Mouse (Mus musculus) kidney, adult 2 months (tissue): ENCODE results near the gene Txndc17.

Experiments
- CTCF ChIP-seq: fragments of 200-500 bp; conservative IDR thresholded peaks from 2 replicates; pipeline ENCODE4 v1.5.1; 2011; ENCODE audit warnings: low read depth, mild to moderate bottlenecking, control low read depth, low read length, moderate library complexity, mixed read lengths; ENCODE audit not compliant: insufficient read depth, insufficient read length
- POLR2A ChIP-seq: fragments of 200-500 bp; IDR thresholded peaks from one replicate; pipeline ENCODE4 v1.6.1; 2011; ENCODE audit warnings: low read depth, low read length, control low read depth

DNA sequence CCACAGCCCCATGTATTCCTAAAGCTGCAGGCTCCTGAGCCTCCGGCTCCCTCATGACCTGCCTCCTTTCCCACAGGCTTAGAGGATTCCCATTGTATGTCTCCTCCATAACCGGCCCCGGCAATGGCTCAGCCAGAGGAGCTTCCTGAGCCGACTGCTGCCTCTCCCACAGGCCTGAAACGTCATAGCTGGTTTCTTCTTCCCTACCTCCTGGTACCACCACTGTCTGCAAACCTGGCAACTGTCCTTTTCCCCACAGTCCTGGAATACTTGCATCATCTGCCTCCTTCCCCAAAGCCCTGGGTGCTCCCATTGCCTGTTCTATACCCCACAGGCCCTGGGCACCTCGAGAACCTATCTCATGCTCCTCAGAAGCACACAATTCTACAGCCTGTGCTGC is 2.1 kb upstream of the Txndc17 start:
- TF ChIP-seq POLR2A = no peak
- no peak for TF ChIP-seq CTCF
